Mouse (Mus musculus) MEL (cell line): ENCODE results near the gene Gm17359. TPM values are rescaled to one million over a fixed set of nuclear protein-coding genes. Genes with fewer than 3 reads are reported as not detected.

Source experiments
- DNase-seq: peaks from one replicate; pipeline ENCODE4 v3.0.0; 2011; ENCODE audit warnings: low read depth, low spot score
- H3K27ac ChIP-seq: 2 replicates; pipeline ENCODE4 v1.5.1; 2012; ENCODE audit warnings: low read depth, mild to moderate bottlenecking, control low read depth, low read length, moderate library complexity; ENCODE audit not compliant: control insufficient read depth
- H3K27me3 ChIP-seq, 2 experiments: fragments of 150-350 bp in 1 of 2; sonication (generic) in 1 of 2; 2 replicates each; pipeline ENCODE4 v1.6.1; 2012; ENCODE audit warnings: low read length in 2 of 2, mild to moderate bottlenecking in 2 of 2, improper control_type of control experiment in 1 of 2, moderate library complexity in 1 of 2; ENCODE audit not compliant: insufficient read depth in 2 of 2, control insufficient read depth in 1 of 2
- H3K36me3 ChIP-seq, 2 experiments: 2 replicates each; pipeline ENCODE4 v1.6.1; 2012 to 2014; ENCODE audit warnings: low read length in 2 of 2, improper control_type of control experiment in 1 of 2, inconsistent platforms in 1 of 2, mild to moderate bottlenecking in 1 of 2; ENCODE audit not compliant: insufficient read depth in 2 of 2, control insufficient read depth in 1 of 2
- H3K4me1 ChIP-seq, 2 experiments: fragments of 150-350 bp in 1 of 2; sonication (generic) in 1 of 2; 2 replicates each; pipeline ENCODE4 v1.6.1; 2012; ENCODE audit warnings: low read length in 2 of 2, improper control_type of control experiment in 1 of 2, mild to moderate bottlenecking in 1 of 2; ENCODE audit not compliant: insufficient read depth in 2 of 2, control insufficient read depth in 1 of 2
- H3K4me3 ChIP-seq, 2 experiments: fragments of 150-350 bp in 1 of 2; sonication (generic) in 1 of 2; 2 replicates each; pipeline ENCODE4 v1.5.1; 2012; ENCODE audit warnings: low read depth in 2 of 2, low read length in 2 of 2, mild to moderate bottlenecking in 2 of 2, moderate library complexity in 2 of 2, control low read depth in 1 of 2, improper control_type of control experiment in 1 of 2; ENCODE audit not compliant: control insufficient read depth in 1 of 2, insufficient read depth in 1 of 2
- H3K79me2 ChIP-seq: 2 replicates; pipeline ENCODE4 v1.6.1; 2012; ENCODE audit warnings: mild to moderate bottlenecking, low read length, moderate library complexity; ENCODE audit not compliant: control insufficient read depth, poor library complexity, insufficient read depth
- H3K9ac ChIP-seq: 2 replicates; pipeline ENCODE4 v1.6.1; 2012; ENCODE audit warnings: low read depth, mild to moderate bottlenecking, control low read depth, low read length, moderate library complexity; ENCODE audit not compliant: control insufficient read depth, poor library complexity, severe bottlenecking
- H3K9me3 ChIP-seq: fragments of 150-350 bp; sonication (generic); replicated peaks from 2 replicates; pipeline ENCODE4 v1.6.1; 2012; ENCODE audit warnings: mild to moderate bottlenecking, low read length, improper control_type of control experiment, moderate library complexity; ENCODE audit not compliant: insufficient read depth
- CHD2 ChIP-seq: IDR thresholded peaks from 2 replicates; pipeline ENCODE4 v1.6.1; 2011; ENCODE audit warnings: low read length, improper control_type of control experiment
- E2F4 ChIP-seq: IDR thresholded peaks from 2 replicates; pipeline ENCODE4 v1.6.1; 2011; ENCODE audit warnings: low read depth, low read length, improper control_type of control experiment, borderline replicate concordance
- ELF1 ChIP-seq: IDR thresholded peaks from 2 replicates; pipeline ENCODE4 v1.6.1; 2014; ENCODE audit warnings: low read depth, mild to moderate bottlenecking, inconsistent platforms, low read length, improper control_type of control experiment, moderate library complexity
- GABPA ChIP-seq: IDR thresholded peaks from 2 replicates; pipeline ENCODE4 v1.6.1; 2012; ENCODE audit warnings: low read depth, mild to moderate bottlenecking, inconsistent platforms, low read length, improper control_type of control experiment, moderate library complexity
- JUND ChIP-seq: IDR thresholded peaks from 2 replicates; pipeline ENCODE4 v1.6.1; 2011; ENCODE audit warnings: low read depth, mild to moderate bottlenecking, improper control_type of control experiment, low read length
- MAFK ChIP-seq: IDR thresholded peaks from 2 replicates; pipeline ENCODE4 v1.6.1; 2011; ENCODE audit warnings: low read depth, mild to moderate bottlenecking, low read length, improper control_type of control experiment, borderline replicate concordance
- MAX ChIP-seq: IDR thresholded peaks from 2 replicates; pipeline ENCODE4 v1.6.1; 2011; ENCODE audit warnings: low read length, improper control_type of control experiment
- MAZ ChIP-seq: IDR thresholded peaks from 2 replicates; pipeline ENCODE4 v1.6.1; 2012; ENCODE audit warnings: low read depth, mild to moderate bottlenecking, inconsistent platforms, low read length, improper control_type of control experiment
- MEF2A ChIP-seq: IDR thresholded peaks from 2 replicates; pipeline ENCODE4 v1.6.1; 2014; ENCODE audit warnings: low read depth, mild to moderate bottlenecking, inconsistent platforms, low read length, improper control_type of control experiment; ENCODE audit not compliant: poor library complexity, insufficient replicate concordance, severe bottlenecking; ENCODE audit errors: extremely low read depth
- MXI1 ChIP-seq: IDR thresholded peaks from 2 replicates; pipeline ENCODE4 v1.6.1; 2011; ENCODE audit warnings: mild to moderate bottlenecking, low read depth, low read length, improper control_type of control experiment
- MYB ChIP-seq: IDR thresholded peaks from 2 replicates; pipeline ENCODE4 v1.6.1; 2011; ENCODE audit warnings: mild to moderate bottlenecking, low read depth, low read length, improper control_type of control experiment
- MYC ChIP-seq: IDR thresholded peaks from 2 replicates; pipeline ENCODE4 v1.6.1; 2011; ENCODE audit warnings: low read depth, mild to moderate bottlenecking, low read length, improper control_type of control experiment, moderate library complexity
- NELFE ChIP-seq: IDR thresholded peaks from 2 replicates; pipeline ENCODE4 v1.6.1; 2011; ENCODE audit warnings: low read depth, low read length, improper control_type of control experiment
- POLR2A ChIP-seq, 2 experiments: IDR thresholded peaks; 2 replicates each; pipeline ENCODE4 v1.6.1; 2011 to 2012; ENCODE audit warnings: low read length in 2 of 2, mild to moderate bottlenecking in 2 of 2, control low read depth in 1 of 2, improper control_type of control experiment in 1 of 2, low read depth in 1 of 2, moderate library complexity in 1 of 2; ENCODE audit not compliant: control insufficient read depth in 1 of 2, insufficient read depth in 1 of 2, poor library complexity in 1 of 2
- POLR2AphosphoS5 ChIP-seq: IDR thresholded peaks from 2 replicates; pipeline ENCODE4 v1.6.1; 2012; ENCODE audit warnings: low read depth, borderline replicate concordance, mild to moderate bottlenecking, inconsistent platforms, low read length, moderate library complexity, mixed read lengths
- RAD21 ChIP-seq: IDR thresholded peaks from 2 replicates; pipeline ENCODE4 v1.6.1; 2011; ENCODE audit warnings: mild to moderate bottlenecking, low read depth, low read length, improper control_type of control experiment
- SIN3A ChIP-seq: IDR thresholded peaks from 2 replicates; pipeline ENCODE4 v1.6.1; 2012; ENCODE audit warnings: low read length, improper control_type of control experiment, inconsistent platforms
- SMC3 ChIP-seq: IDR thresholded peaks from 2 replicates; pipeline ENCODE4 v1.6.1; 2011; ENCODE audit warnings: low read depth, low read length, improper control_type of control experiment
- TAL1 ChIP-seq: IDR thresholded peaks from 2 replicates; pipeline ENCODE4 v1.6.1; 2012; ENCODE audit warnings: mild to moderate bottlenecking, inconsistent platforms, low read length, moderate library complexity, mixed read lengths
- TCF12 ChIP-seq: IDR thresholded peaks from 2 replicates; pipeline ENCODE4 v1.6.1; 2014; ENCODE audit warnings: low read depth, mild to moderate bottlenecking, inconsistent platforms, low read length, improper control_type of control experiment, moderate library complexity
- UBTF ChIP-seq: IDR thresholded peaks from 2 replicates; pipeline ENCODE4 v1.6.1; 2012; ENCODE audit warnings: low read depth, mild to moderate bottlenecking, inconsistent platforms, low read length, improper control_type of control experiment, moderate library complexity, borderline replicate concordance; ENCODE audit not compliant: insufficient read depth
- USF1 ChIP-seq: IDR thresholded peaks from 2 replicates; pipeline ENCODE4 v1.6.1; 2014; ENCODE audit warnings: low read depth, mild to moderate bottlenecking, inconsistent platforms, low read length, improper control_type of control experiment, moderate library complexity
- USF2 ChIP-seq, 2 experiments: IDR thresholded peaks; 2 replicates each; pipeline ENCODE4 v1.6.1; 2011 to 2012; ENCODE audit warnings: improper control_type of control experiment in 2 of 2, low read length in 2 of 2, borderline replicate concordance in 1 of 2, inconsistent platforms in 1 of 2, low read depth in 1 of 2, mild to moderate bottlenecking in 1 of 2; ENCODE audit not compliant: insufficient read depth in 1 of 2
- ZMIZ1 ChIP-seq: IDR thresholded peaks from 2 replicates; pipeline ENCODE4 v1.6.1; 2012; ENCODE audit warnings: low read depth, mild to moderate bottlenecking, inconsistent platforms, low read length, improper control_type of control experiment, moderate library complexity
- ZNF384 ChIP-seq: IDR thresholded peaks from 2 replicates; pipeline ENCODE4 v1.6.1; 2012; ENCODE audit warnings: low read depth, mild to moderate bottlenecking, inconsistent platforms, low read length, improper control_type of control experiment
- polyA plus RNA-seq, 2 experiments: library from polyadenylated mRNA; stranded (reverse) in 1 of 2; unstranded in 1 of 2; fragments of >175 nt in 1 of 2; fragments of >200 nt in 1 of 2; gene quantifications; 2 replicates each; pipeline versions ENCODE4 v1.2.1 to v1.2.4; 2012; ENCODE audit warnings: low replicate concordance in 2 of 2, low read depth in 1 of 2; ENCODE audit not compliant: insufficient read length in 2 of 2, insufficient read depth in 1 of 2, missing spikeins in 1 of 2
- total RNA-seq: library from RNA; depleted of rRNA; stranded (reverse); fragments of 300-350 nt; gene quantifications from 2 replicates; pipeline ENCODE4 v1.2.3, GENCODE M21; 2012

Gene Gm17359
- total and polyA plus RNA-seq, 3 experiments, result 0.15 TPM; not detected in 2

GRCm38 (mm10) chr3:79358721-79359120, 22.3 kb downstream of the Gm17359 start:
- TF ChIP-seq TCF12 (no peak), POLR2AphosphoS5 (no peak), POLR2A (IDR thresholded peaks at IDR 0.05; ENCODE audit: control insufficient read depth in 1 of 2, insufficient read depth in 1 of 2, low read depth in 1 of 2, low read length in 2 of 2, poor library complexity in 1 of 2) (no peak), JUND (no peak), ELF1 (no peak), MEF2A (no peak), MYC (no peak), RAD21 (no peak), USF1 (no peak), CHD2 (no peak), USF2 (IDR thresholded peaks at IDR 0.05; ENCODE audit: borderline replicate concordance in 1 of 2, insufficient read depth in 1 of 2, low read depth in 1 of 2, low read length in 2 of 2) (no peak), MYB (no peak), SIN3A (no peak), GABPA (no peak), ZNF384 (no peak), MAFK (no peak), SMC3 (no peak), E2F4 (no peak), MAX (no peak)
- TF ChIP-seq, all 39 proteins: peak for 0
- no peaks in the 10 kb centered on the region for H3K9me3 ChIP-seq
- DNase-seq, result no peak
- H3K4me1 ChIP-seq, result no peaks in the 10 kb centered on the region
- no peak overlapping the region for H3K27ac ChIP-seq
- no peaks in the 10 kb centered on the region for H3K79me2 ChIP-seq
- H3K4me3 ChIP-seq, result no peak overlapping the region
- H3K9ac ChIP-seq, result no peak overlapping the region
- peaks cover 2 to 5% of the 10 kb centered on the region in 2 experiments; a peak in 3 of 4 replicates for H3K27me3 ChIP-seq
- no peaks in the 10 kb centered on the region for H3K36me3 ChIP-seq

- Histone ChIP-seq H3K9me3 (no peaks in the 10 kb centered on the region), H3K27me3 (peaks cover 2 to 5% of the 10 kb centered on the region in 2 experiments; a peak in 3 of 4 replicates), H3K9ac (no peak overlapping the region)
- TF ChIP-seq NELFE (no peak), POLR2AphosphoS5 (no peak), ZNF384 (no peak), UBTF (no peak), MAZ (no peak), CHD2 (no peak), TAL1 (no peak), MXI1 (no peak), POLR2A (IDR thresholded peaks at IDR 0.05; ENCODE audit: control insufficient read depth in 1 of 2, insufficient read depth in 1 of 2, low read depth in 1 of 2, low read length in 2 of 2, poor library complexity in 1 of 2) (no peak), ZMIZ1 (no peak), MAFK (no peak), SMC3 (no peak), RAD21 (no peak)
- TF ChIP-seq, all 39 proteins: peak for 0
- no peak for DNase-seq
- H3K4me1 ChIP-seq, result no peaks in the 10 kb centered on the region
- H3K27ac ChIP-seq, result no peak overlapping the region
- no peaks in the 10 kb centered on the region for H3K36me3 ChIP-seq
- H3K79me2 ChIP-seq, result no peaks in the 10 kb centered on the region
- H3K4me3 ChIP-seq, result no peak overlapping the region
Measured at GRCm38 (mm10) chr3:79360317-79361101, 24.0 kb downstream of the Gm17359 start.
